Mouse (Mus musculus) heart, adult 11 months (tissue): ENCODE measurements at regions not wholly inside any gene's neighbourhood (a gene's known extent, or its start where the extent isn't known, plus 50 kb on each side); places are given as distances from the start of the nearest gene placed in this dataset.

ENCODE experiments used
- DNase-seq: peaks from one replicate; pipeline ENCODE4 v3.0.0; 2022

- no peak for DNase-seq
Measured at GRCm38 (mm10) chr16:65916831-65917230, 101.8 kb downstream of the Vgll3 start.

GRCm38 (mm10) chr16:65925986-65926385 lies 110.9 kb downstream of the Vgll3 start:
- no peak for DNase-seq

GRCm38 (mm10) chr16:65963829-65964228 lies 148.8 kb downstream of the Vgll3 start:
- DNase-seq = no peak

GRCm38 (mm10) chr16:65964260-65964659 lies 149.2 kb downstream of the Vgll3 start:
- no peak for DNase-seq

- DNase-seq = no peak
Measured at GRCm38 (mm10) chr16:65977075-65977474, 162.0 kb downstream of the Vgll3 start.

- no peak for DNase-seq
Measured at GRCm38 (mm10) chr16:65987186-65987585, 172.1 kb downstream of the Vgll3 start.

GRCm38 (mm10) chr16:65999343-65999742 lies 184.3 kb downstream of the Vgll3 start:
- DNase-seq = no peak

GRCm38 (mm10) chr16:66000728-66001273 lies 185.7 kb downstream of the Vgll3 start:
- no peak for DNase-seq

GRCm38 (mm10) chr16:66004689-66005088 lies 189.6 kb downstream of the Vgll3 start:
- DNase-seq = no peak

GRCm38 (mm10) chr16:66005954-66006580 lies 191.0 kb downstream of the Vgll3 start:
- no peak for DNase-seq

GRCm38 (mm10) chr16:66013608-66014007 lies 198.6 kb downstream of the Vgll3 start:
- no peak for DNase-seq

- DNase-seq = no peak
Measured at GRCm38 (mm10) chr16:66014861-66015602, 200.0 kb downstream of the Vgll3 start.

- peak; percentile 91 for DNase-seq
Measured at GRCm38 (mm10) chr16:66017040-66017439, 202.0 kb downstream of the Vgll3 start.

- no peak for DNase-seq
Measured at GRCm38 (mm10) chr16:66023397-66023796, 208.3 kb downstream of the Vgll3 start.
